Mouse (Mus musculus) embryonic facial prominence, embryonic 13.5 days (tissue): ENCODE data around the gene Srp9. TPM values are rescaled to one million over a fixed set of nuclear protein-coding genes. Genes with fewer than 3 reads are reported as not detected.

Experiments used
- ATAC-seq: fragments of 200-750 bp; cut with Nextera tagmentation; 2 replicates; pipeline ENCODE4 v1.8.0; 2017; ENCODE audit warnings: low read depth; ENCODE audit not compliant: insufficient number of reproducible peaks, insufficient read depth, low FRiP score, low TSS enrichment
- H3K27ac ChIP-seq: fragments of 300-500 bp; sonication (generic); 2 replicates; pipeline ENCODE4 v1.5.1; 2015; ENCODE audit warnings: moderate library complexity, mild to moderate bottlenecking, inconsistent platforms
- H3K27me3 ChIP-seq: fragments of 300-500 bp; sonication (generic); 2 replicates; pipeline ENCODE4 v1.6.1; 2015; ENCODE audit warnings: mild to moderate bottlenecking, inconsistent platforms
- H3K36me3 ChIP-seq: fragments of 300-500 bp; sonication (generic); 2 replicates; pipeline ENCODE4 v1.6.1; 2015; ENCODE audit warnings: mild to moderate bottlenecking, inconsistent platforms
- H3K4me1 ChIP-seq: fragments of 300-500 bp; sonication (generic); 2 replicates; pipeline ENCODE4 v1.6.1; 2015; ENCODE audit warnings: inconsistent platforms
- H3K4me2 ChIP-seq: fragments of 300-500 bp; sonication (generic); 2 replicates; pipeline ENCODE4 v1.6.1; 2015; ENCODE audit warnings: moderate library complexity, mild to moderate bottlenecking, inconsistent platforms
- H3K4me3 ChIP-seq: fragments of 300-500 bp; sonication (generic); 2 replicates; pipeline ENCODE4 v1.5.1; 2015; ENCODE audit warnings: mild to moderate bottlenecking, inconsistent platforms
- H3K9ac ChIP-seq: fragments of 300-500 bp; sonication (generic); 2 replicates; pipeline ENCODE4 v1.6.1; 2015; ENCODE audit warnings: mild to moderate bottlenecking, inconsistent platforms
- H3K9me3 ChIP-seq: fragments of 300-500 bp; sonication (generic); 2 replicates; pipeline ENCODE4 v1.6.1; 2016; ENCODE audit warnings: inconsistent platforms
- WGBS: fragments of 180-500 bp; shearing (Covaris S2); methylation state at CpG from one replicate; pipeline ENCODE4 v1.1.7; 2015; ENCODE audit warnings: mixed read lengths; 5-methylcytosine and 5-hydroxymethylcytosine counted together
- polyA plus RNA-seq: library from polyadenylated mRNA; unstranded; fragments of >200 nt; fragmentation: Nextera tagmentation; extraction: Ambion mirVana; gene quantifications from 2 replicates; pipeline ENCODE4 v1.2.1, GENCODE M21; 2015

Srp9 gene
- polyA plus RNA-seq, 1 experiment from 2014 or later: 166 TPM

- no peak for ATAC-seq
- 57% methylated on average over 13 of the region's 13 CpGs for WGBS
- H3K4me1 ChIP-seq: peaks cover 73% of the 10 kb centered on the region
- no peak overlapping the region for H3K4me3 ChIP-seq
- H3K36me3 ChIP-seq: no peaks in the 10 kb centered on the region
- H3K27me3 ChIP-seq: no peaks in the 10 kb centered on the region
- no peaks in the 10 kb centered on the region for H3K9me3 ChIP-seq
- H3K27ac ChIP-seq: peak overlapping the region; percentile 71
- H3K9ac ChIP-seq: no peak overlapping the region
- H3K4me2 ChIP-seq: 0 out of 2 replicates have a peak overlapping the region, but pooled peaks have one; percentile 3
Observed at GRCm38 (mm10) chr1:182091746-182092412, 32.7 kb upstream of the Srp9 start.

- no peak for ATAC-seq
- H3K4me1 ChIP-seq: peaks cover 72% of the 10 kb centered on the region
Observed at GRCm38 (mm10) chr1:182092413-182092800, 32.1 kb upstream of the Srp9 start.

GRCm38 (mm10) chr1:182093407-182093806 is 31.1 kb upstream of the Srp9 start:
- Histone ChIP-seq H3K4me2 (no peak overlapping the region), H3K27ac (no peak overlapping the region), H3K9ac (no peak overlapping the region), H3K27me3 (no peaks in the 10 kb centered on the region), H3K4me1 (peaks cover 64% of the 10 kb centered on the region), H3K36me3 (no peaks in the 10 kb centered on the region), H3K9me3 (no peaks in the 10 kb centered on the region), H3K4me3 (no peak overlapping the region)
- WGBS: 88% methylated on average over 5 of the region's 5 CpGs
- no peak for ATAC-seq

More at GRCm38 (mm10) chr1:182092413-182092800, 32.1 kb upstream of the Srp9 start:
- H3K4me2 ChIP-seq: 0 out of 2 replicates have a peak overlapping the region, but pooled peaks have one; percentile 3
- H3K9me3 ChIP-seq: no peaks in the 10 kb centered on the region
- peak overlapping the region; percentile 71 for H3K27ac ChIP-seq
- 61% methylated on average over 5 of the region's 5 CpGs for WGBS
- H3K9ac ChIP-seq: no peak overlapping the region
- no peaks in the 10 kb centered on the region for H3K27me3 ChIP-seq
- H3K36me3 ChIP-seq: no peaks in the 10 kb centered on the region
- H3K4me3 ChIP-seq: no peak overlapping the region

- Histone ChIP-seq H3K4me1 (peaks cover 63% of the 10 kb centered on the region), H3K36me3 (no peaks in the 10 kb centered on the region), H3K9me3 (no peaks in the 10 kb centered on the region), H3K27ac (peak overlapping the region; percentile 77), H3K4me3 (no peak overlapping the region), H3K9ac (no peak overlapping the region), H3K4me2 (peak overlapping the region; percentile 40), H3K27me3 (no peaks in the 10 kb centered on the region)
- ATAC-seq: no peak
- 32% methylated on average over 15 of the region's 15 CpGs for WGBS
Observed at GRCm38 (mm10) chr1:182094473-182095136, 29.9 kb upstream of the Srp9 start.

- ATAC-seq: peak; percentile 68
- Histone ChIP-seq H3K9ac (no peak overlapping the region), H3K4me1 (peaks cover 59% of the 10 kb centered on the region), H3K4me3 (no peak overlapping the region), H3K27ac (peak overlapping the region; percentile 77), H3K27me3 (no peaks in the 10 kb centered on the region), H3K9me3 (no peaks in the 10 kb centered on the region), H3K36me3 (no peaks in the 10 kb centered on the region), H3K4me2 (peak overlapping the region; percentile 40)
- WGBS: 12% methylated on average over 10 of the region's 10 CpGs
Observed at GRCm38 (mm10) chr1:182095240-182095741, 29.2 kb upstream of the Srp9 start.

GRCm38 (mm10) chr1:182096707-182097106 is 27.8 kb upstream of the Srp9 start:
- H3K27me3 ChIP-seq: no peaks in the 10 kb centered on the region
- no peaks in the 10 kb centered on the region for H3K36me3 ChIP-seq
- H3K27ac ChIP-seq: no peak overlapping the region
- H3K9ac ChIP-seq: no peak overlapping the region
- 83% methylated on average over 5 of the region's 5 CpGs for WGBS
- no peak overlapping the region for H3K4me2 ChIP-seq
- peaks cover 51% of the 10 kb centered on the region for H3K4me1 ChIP-seq
- ATAC-seq: no peak
- H3K4me3 ChIP-seq: no peak overlapping the region
- no peaks in the 10 kb centered on the region for H3K9me3 ChIP-seq

- WGBS: 34% methylated on average over 5 of the region's 5 CpGs
- Histone ChIP-seq H3K27ac (no peak overlapping the region), H3K36me3 (no peaks in the 10 kb centered on the region), H3K9ac (no peak overlapping the region), H3K9me3 (no peaks in the 10 kb centered on the region), H3K4me2 (no peak overlapping the region), H3K27me3 (no peaks in the 10 kb centered on the region), H3K4me3 (no peak overlapping the region), H3K4me1 (peaks cover 63% of the 10 kb centered on the region)
- no peak for ATAC-seq
Observed at GRCm38 (mm10) chr1:182099062-182099461, 25.5 kb upstream of the Srp9 start.

GRCm38 (mm10) chr1:182100403-182100802 is 24.1 kb upstream of the Srp9 start:
- Histone ChIP-seq H3K36me3 (no peaks in the 10 kb centered on the region), H3K4me2 (no peak overlapping the region), H3K9me3 (no peaks in the 10 kb centered on the region), H3K4me1 (peaks cover 55% of the 10 kb centered on the region), H3K27me3 (no peaks in the 10 kb centered on the region), H3K9ac (no peak overlapping the region), H3K27ac (no peak overlapping the region), H3K4me3 (no peak overlapping the region)
- ATAC-seq: no peak
- WGBS: 66% methylated on average over 3 of the region's 3 CpGs

GRCm38 (mm10) chr1:182101468-182101867 is 23.1 kb upstream of the Srp9 start:
- ATAC-seq: no peak
- WGBS: 40% methylated on average over 4 of the region's 4 CpGs
- no peak overlapping the region for H3K27ac ChIP-seq

GRCm38 (mm10) chr1:182102706-182103105 is 21.8 kb upstream of the Srp9 start:
- H3K27me3 ChIP-seq: no peaks in the 10 kb centered on the region
- peaks cover 44% of the 10 kb centered on the region for H3K4me1 ChIP-seq
- no peak overlapping the region for H3K9ac ChIP-seq
- H3K36me3 ChIP-seq: no peaks in the 10 kb centered on the region
- no peak overlapping the region for H3K4me3 ChIP-seq
- no peak for ATAC-seq
- H3K27ac ChIP-seq: no peak overlapping the region
- no peaks in the 10 kb centered on the region for H3K9me3 ChIP-seq
- no peak overlapping the region for H3K4me2 ChIP-seq

More at GRCm38 (mm10) chr1:182101468-182101867, 23.1 kb upstream of the Srp9 start:
- H3K27me3 ChIP-seq: no peaks in the 10 kb centered on the region
- no peaks in the 10 kb centered on the region for H3K36me3 ChIP-seq
- H3K9me3 ChIP-seq: no peaks in the 10 kb centered on the region
- H3K4me2 ChIP-seq: no peak overlapping the region
- no peak overlapping the region for H3K9ac ChIP-seq
- no peak overlapping the region for H3K4me3 ChIP-seq
- H3K4me1 ChIP-seq: peaks cover 49% of the 10 kb centered on the region

GRCm38 (mm10) chr1:182103436-182103835 is 21.1 kb upstream of the Srp9 start:
- H3K9ac ChIP-seq: no peak overlapping the region
- 65% methylated on average over 11 of the region's 11 CpGs for WGBS
- no peak overlapping the region for H3K4me3 ChIP-seq
- H3K36me3 ChIP-seq: no peaks in the 10 kb centered on the region
- H3K27ac ChIP-seq: peak overlapping the region; percentile 62; the same call in 1 of the 2 replicates
- no peak overlapping the region for H3K4me2 ChIP-seq
- no peak for ATAC-seq
- no peaks in the 10 kb centered on the region for H3K27me3 ChIP-seq
- no peaks in the 10 kb centered on the region for H3K9me3 ChIP-seq
- peaks cover 46% of the 10 kb centered on the region for H3K4me1 ChIP-seq

GRCm38 (mm10) chr1:182105023-182105422 is 19.5 kb upstream of the Srp9 start:
- no peak overlapping the region for H3K9ac ChIP-seq
- H3K9me3 ChIP-seq: no peaks in the 10 kb centered on the region
- 36% methylated on average over 3 of the region's 3 CpGs for WGBS
- H3K4me3 ChIP-seq: no peak overlapping the region
- H3K36me3 ChIP-seq: no peaks in the 10 kb centered on the region
- H3K27me3 ChIP-seq: no peaks in the 10 kb centered on the region
- no peak overlapping the region for H3K4me2 ChIP-seq
- peaks cover 39% of the 10 kb centered on the region for H3K4me1 ChIP-seq
- H3K27ac ChIP-seq: no peak overlapping the region
- no peak for ATAC-seq
